Mouse (Mus musculus) liver, embryonic 11.5 days (tissue): ENCODE data around the gene Focad. TPM values are rescaled to one million over a fixed set of nuclear protein-coding genes. Genes with fewer than 3 reads are reported as not detected.

ENCODE experiments used
- ATAC-seq: fragments of 200-750 bp; cut with Nextera tagmentation; replicated peaks from 2 replicates; pipeline ENCODE4 v1.8.0; 2017; ENCODE audit warnings: moderate number of reproducible peaks, mild to moderate bottlenecking, moderate TSS enrichment, moderate library complexity; ENCODE audit not compliant: low FRiP score
- DNase-seq: peaks from one replicate; pipeline ENCODE4 v3.0.0-alpha.2; 2017; ENCODE audit warnings: low spot score
- H3K27ac ChIP-seq: fragments of 300-500 bp; sonication (generic); 2 replicates; pipeline ENCODE4 v1.5.1; 2014; ENCODE audit warnings: mild to moderate bottlenecking, low read depth, low read length, control low read depth
- H3K27me3 ChIP-seq: fragments of 300-500 bp; sonication (generic); replicated peaks from 2 replicates; pipeline ENCODE4 v1.6.1; 2014; ENCODE audit warnings: low read length, mixed read lengths; ENCODE audit not compliant: control insufficient read depth, insufficient read depth
- H3K36me3 ChIP-seq: fragments of 300-500 bp; sonication (generic); 2 replicates; pipeline ENCODE4 v1.6.1; 2014; ENCODE audit warnings: mild to moderate bottlenecking, low read length, moderate library complexity, mixed read lengths; ENCODE audit not compliant: control insufficient read depth, insufficient read depth
- H3K4me1 ChIP-seq: fragments of 300-500 bp; sonication (generic); replicated peaks from 2 replicates; pipeline ENCODE4 v1.6.1; 2014; ENCODE audit warnings: low read length, mixed read lengths; ENCODE audit not compliant: control insufficient read depth, insufficient read depth
- H3K4me2 ChIP-seq: fragments of 300-500 bp; sonication (generic); 2 replicates; pipeline ENCODE4 v1.6.1; 2014; ENCODE audit warnings: mild to moderate bottlenecking, control low read depth, moderate library complexity
- H3K4me3 ChIP-seq: fragments of 300-500 bp; sonication (generic); 2 replicates; pipeline ENCODE4 v1.5.1; 2014; ENCODE audit warnings: low read depth, low read length, control low read depth
- H3K9ac ChIP-seq: fragments of 300-500 bp; sonication (generic); 2 replicates; pipeline ENCODE4 v1.6.1; 2014; ENCODE audit warnings: low read depth, low read length, control low read depth
- H3K9me3 ChIP-seq: fragments of 300-500 bp; sonication (generic); 2 replicates; pipeline ENCODE4 v1.6.1; 2016; ENCODE audit warnings: low read length, inconsistent platforms, mixed read lengths; ENCODE audit not compliant: control insufficient read depth
- WGBS: fragments of 180-500 bp; shearing (Covaris S2); extraction: QIAGEN DNeasy Blood & Tissue Kit; methylation state at CpG from one replicate; pipeline ENCODE4 v1.1.7; 2014; 5-methylcytosine and 5-hydroxymethylcytosine counted together
- microRNA counts: library from miRNA; unstranded; fragments of <30 nt; microRNA quantifications from one replicate; lab custom pipeline; 2015
- microRNA-seq: library from miRNA; unstranded; fragments of <30 nt; microRNA quantifications from one replicate; pipeline ENCODE4, GENCODE M21; 2017; ENCODE audit warnings: borderline number of aligned reads
- polyA plus RNA-seq: library from polyadenylated mRNA; unstranded; fragments of >200 nt; fragmentation: Nextera tagmentation; extraction: Ambion mirVana; gene quantifications from 2 replicates; pipeline ENCODE4 v1.2.1, GENCODE M21; 2014

The Focad gene
- polyA plus RNA-seq, 1 experiment from 2014 or later = 23.2 TPM

- Histone ChIP-seq H3K9me3 (no peaks in the 10 kb centered on the region), H3K27me3 (no peaks in the 10 kb centered on the region), H3K9ac (no peak overlapping the region), H3K4me3 (no peak overlapping the region), H3K4me1 (peaks cover 12% of the 10 kb centered on the region), H3K27ac (no peak overlapping the region), H3K4me2 (no peak overlapping the region), H3K36me3 (no peaks in the 10 kb centered on the region)
- 81% methylated on average over 7 of the region's 7 CpGs for WGBS
- ATAC-seq (no peak), DNase-seq (no peak)
Observed at GRCm38 (mm10) chr4:88440814-88441213, 346.4 kb downstream of the Focad start.

GRCm38 (mm10) chr4:88448976-88449375, 354.5 kb downstream of the Focad start:
- Histone ChIP-seq H3K4me3 (no peak overlapping the region), H3K36me3 (no peaks in the 10 kb centered on the region), H3K9ac (no peak overlapping the region), H3K4me1 (no peaks in the 10 kb centered on the region), H3K4me2 (no peak overlapping the region), H3K27me3 (no peaks in the 10 kb centered on the region), H3K9me3 (no peaks in the 10 kb centered on the region), H3K27ac (no peak overlapping the region)
- WGBS = 55% methylated on average over 2 of the region's 2 CpGs
- DNase-seq = no peak
- no peak for ATAC-seq

GRCm38 (mm10) chr4:88450087-88450765, 355.8 kb downstream of the Focad start:
- WGBS = 96% methylated on average over 1 of the region's 1 CpGs
- Histone ChIP-seq H3K9me3 (no peaks in the 10 kb centered on the region), H3K36me3 (no peaks in the 10 kb centered on the region), H3K4me2 (no peak overlapping the region), H3K27ac (no peak overlapping the region), H3K4me1 (no peaks in the 10 kb centered on the region), H3K27me3 (no peaks in the 10 kb centered on the region), H3K4me3 (no peak overlapping the region), H3K9ac (no peak overlapping the region)
- ATAC-seq (no peak), DNase-seq (no peak)

DNA sequence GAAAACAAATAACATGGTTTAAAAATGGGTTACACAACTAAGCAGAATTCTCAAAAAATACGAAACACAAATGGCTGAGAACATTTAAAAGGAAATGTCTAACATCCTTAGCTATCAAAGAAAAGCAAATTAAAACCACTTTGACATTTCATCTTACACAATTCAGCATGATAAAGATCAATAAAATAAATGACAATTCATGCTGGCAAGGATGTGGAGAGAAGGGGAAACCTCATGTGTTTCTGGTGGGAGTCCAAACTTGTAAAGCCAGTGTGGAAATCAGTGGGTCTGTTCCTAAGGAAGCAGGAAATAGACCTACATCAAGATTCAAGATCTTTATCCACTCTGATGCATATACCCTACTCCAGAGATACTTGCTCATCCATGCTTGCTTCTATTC, 363.7 kb downstream of the Focad start:
- Histone ChIP-seq H3K4me3 (no peak overlapping the region), H3K36me3 (no peaks in the 10 kb centered on the region)

DNA sequence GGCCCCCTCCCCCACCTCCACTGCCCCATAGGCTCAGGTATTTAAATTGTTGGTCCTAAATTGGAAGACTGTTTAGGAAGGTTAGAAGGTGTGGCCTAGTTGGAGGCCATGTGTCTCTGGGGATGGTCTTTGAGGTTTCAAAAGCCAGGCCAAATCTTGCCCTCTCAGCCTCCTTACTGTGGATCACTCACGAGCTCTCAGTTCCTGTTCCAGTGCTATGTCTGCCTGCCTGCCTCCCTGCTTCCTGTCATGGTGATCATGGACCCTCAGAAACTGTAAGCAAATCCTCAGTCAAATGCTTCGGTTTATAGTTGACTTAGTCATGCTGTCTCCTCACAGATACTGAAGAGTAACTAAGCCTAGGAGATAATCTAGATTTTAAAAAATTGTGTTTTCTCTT, 364.2 kb downstream of the Focad start:
- H3K9me3 ChIP-seq = no peaks in the 10 kb centered on the region
- no peak overlapping the region for H3K4me2 ChIP-seq
- no peak overlapping the region for H3K4me3 ChIP-seq
- no peak for DNase-seq
- WGBS = 56% methylated on average over 2 of the region's 2 CpGs
- H3K27me3 ChIP-seq = no peaks in the 10 kb centered on the region
- H3K27ac ChIP-seq = no peak overlapping the region
- ATAC-seq = no peak
- H3K36me3 ChIP-seq = no peaks in the 10 kb centered on the region
- no peaks in the 10 kb centered on the region for H3K4me1 ChIP-seq
- H3K9ac ChIP-seq = no peak overlapping the region

More for the DNA sequence above, 363.7 kb downstream of the Focad start:
- Histone ChIP-seq H3K9me3 (no peaks in the 10 kb centered on the region), H3K9ac (no peak overlapping the region), H3K4me1 (no peaks in the 10 kb centered on the region), H3K27ac (no peak overlapping the region), H3K4me2 (no peak overlapping the region), H3K27me3 (no peaks in the 10 kb centered on the region)
- DNase-seq = no peak
- no peak for ATAC-seq
- WGBS = 78% methylated on average over 1 of the region's 1 CpGs

MicroRNAs encoded within 50 kb of the gene (microRNA counts, 519-probe panel; counts per million panel counts)
- not detected for microRNA mmu-miR-491 (lab: Ali Mortazavi, UCI)

Small RNA genes within 50 kb of the gene (microRNA-seq; reads per million reads assigned to microRNA genes)
- gene Mir491 = 3.2 reads per million

Other genes with a start within 250 kb of the Focad start
- gene Mllt3, start 61.3 kb upstream of the Focad start, polyA plus RNA-seq = 77.1 and 77.5 TPM in 2 replicates